Mouse (Mus musculus) intestine, embryonic 16.5 days (tissue): ENCODE data around the gene Lrrc47. TPM values are rescaled to one million over a fixed set of nuclear protein-coding genes. Genes with fewer than 3 reads are reported as not detected.
A peak's percentile ranks its signal among the peaks of the same experiment; 100 is the strongest.

Experiments
- ATAC-seq: fragments of 200-750 bp; cut with Nextera tagmentation; 2 replicates; pipeline ENCODE4 v1.8.0; 2017; ENCODE audit warnings: moderate TSS enrichment, moderate library complexity
- H3K27ac ChIP-seq: fragments of 300-500 bp; sonication (generic); 2 replicates; pipeline ENCODE4 v1.5.1; 2014; ENCODE audit warnings: mild to moderate bottlenecking, low read length
- H3K27me3 ChIP-seq: fragments of 300-500 bp; sonication (generic); replicated peaks from 2 replicates; pipeline ENCODE4 v1.6.1; 2014; ENCODE audit warnings: low read length, control low read depth, mixed read lengths; ENCODE audit not compliant: control insufficient read depth, insufficient read depth
- H3K36me3 ChIP-seq: fragments of 300-500 bp; sonication (generic); 2 replicates; pipeline ENCODE4 v1.6.1; 2014; ENCODE audit warnings: low read length, control low read depth; ENCODE audit not compliant: control insufficient read depth, insufficient read depth
- H3K4me1 ChIP-seq: fragments of 300-500 bp; sonication (generic); 2 replicates; pipeline ENCODE4 v1.6.1; 2014; ENCODE audit warnings: low read length, control low read depth, mixed read lengths; ENCODE audit not compliant: control insufficient read depth, insufficient read depth
- H3K4me2 ChIP-seq: fragments of 300-500 bp; sonication (generic); 2 replicates; pipeline ENCODE4 v1.6.1; 2014; ENCODE audit warnings: low read depth, low read length, control low read depth
- H3K4me3 ChIP-seq: fragments of 300-500 bp; sonication (generic); 2 replicates; pipeline ENCODE4 v1.5.1; 2014; ENCODE audit warnings: mild to moderate bottlenecking, low read length
- H3K9ac ChIP-seq: fragments of 300-500 bp; sonication (generic); 2 replicates; pipeline ENCODE4 v1.6.1; 2014; ENCODE audit warnings: low read depth, low read length
- H3K9me3 ChIP-seq: fragments of 300-500 bp; sonication (generic); 2 replicates; pipeline ENCODE4 v1.6.1; 2016; ENCODE audit warnings: low read length, control low read depth; ENCODE audit not compliant: control insufficient read depth
- WGBS: fragments of 180-500 bp; shearing (Covaris S2); extraction: QIAGEN DNeasy Blood & Tissue Kit; methylation state at CpG from one replicate; pipeline ENCODE4 v1.1.7; 2014; 5-methylcytosine and 5-hydroxymethylcytosine counted together
- polyA plus RNA-seq: library from polyadenylated mRNA; unstranded; fragments of >200 nt; fragmentation: Nextera tagmentation; extraction: Ambion mirVana; gene quantifications from 2 replicates; pipeline ENCODE4 v1.2.1, GENCODE M21; 2015

Lrrc47 gene
- polyA plus RNA-seq, 1 experiment from 2014 or later: 10.1 TPM

- peaks cover 29% of the 10 kb centered on the region for H3K36me3 ChIP-seq
- no peak for ATAC-seq
- H3K4me1 ChIP-seq: peaks cover 27% of the 10 kb centered on the region
- no peak overlapping the region for H3K4me3 ChIP-seq
- WGBS: 70% methylated on average over 7 of the region's 7 CpGs
- no peak overlapping the region for H3K27ac ChIP-seq
- no peak overlapping the region for H3K9ac ChIP-seq
- H3K27me3 ChIP-seq: no peaks in the 10 kb centered on the region
- H3K9me3 ChIP-seq: no peaks in the 10 kb centered on the region
- no peak overlapping the region for H3K4me2 ChIP-seq
Measured at GRCm38 (mm10) chr4:154019571-154019970, 8.0 kb downstream of the Lrrc47 start.

- Histone ChIP-seq H3K4me3 (no peak overlapping the region), H3K27me3 (no peaks in the 10 kb centered on the region), H3K9me3 (no peaks in the 10 kb centered on the region), H3K36me3 (peaks cover 22% of the 10 kb centered on the region), H3K4me1 (peaks cover 33% of the 10 kb centered on the region), H3K27ac (no peak overlapping the region), H3K4me2 (no peak overlapping the region), H3K9ac (no peak overlapping the region)
- ATAC-seq: no peak
- 85% methylated on average over 9 of the region's 9 CpGs for WGBS
Measured at GRCm38 (mm10) chr4:154021432-154021831, 9.9 kb downstream of the Lrrc47 start.

DNA sequence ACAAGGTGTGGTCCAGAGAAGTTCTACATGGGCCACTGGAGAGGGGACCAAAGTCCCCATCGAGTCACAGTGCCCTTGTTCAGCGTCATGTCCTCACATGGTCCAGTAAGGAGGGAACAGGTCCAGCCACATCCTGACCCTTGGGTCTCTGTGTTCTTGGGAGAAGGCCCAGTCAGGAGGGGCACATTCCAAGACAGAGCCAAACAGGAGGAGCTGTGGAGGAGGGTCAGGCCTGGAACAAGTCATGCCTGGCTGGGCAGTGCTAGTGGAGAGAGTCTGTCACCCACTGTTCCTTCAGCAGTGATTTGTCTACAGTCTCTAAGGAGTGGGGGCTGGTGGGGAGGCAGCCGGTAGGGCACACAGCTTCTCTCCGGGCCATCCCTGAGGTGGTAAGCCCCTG, 10.9 kb downstream of the Lrrc47 start:
- Histone ChIP-seq H3K27me3 (no peaks in the 10 kb centered on the region), H3K9ac (peak overlapping the region; percentile 38; the same call in 1 of the 2 replicates), H3K4me1 (peaks cover 33% of the 10 kb centered on the region), H3K9me3 (no peaks in the 10 kb centered on the region), H3K4me3 (no peak overlapping the region), H3K36me3 (peaks cover 20% of the 10 kb centered on the region), H3K4me2 (0 out of 2 replicates have a peak overlapping the region, but pooled peaks have one; percentile 8), H3K27ac (peak overlapping the region; percentile 53; the same call in 1 of the 2 replicates)
- no peak for ATAC-seq
- WGBS: 63% methylated on average over 4 of the region's 4 CpGs

DNA sequence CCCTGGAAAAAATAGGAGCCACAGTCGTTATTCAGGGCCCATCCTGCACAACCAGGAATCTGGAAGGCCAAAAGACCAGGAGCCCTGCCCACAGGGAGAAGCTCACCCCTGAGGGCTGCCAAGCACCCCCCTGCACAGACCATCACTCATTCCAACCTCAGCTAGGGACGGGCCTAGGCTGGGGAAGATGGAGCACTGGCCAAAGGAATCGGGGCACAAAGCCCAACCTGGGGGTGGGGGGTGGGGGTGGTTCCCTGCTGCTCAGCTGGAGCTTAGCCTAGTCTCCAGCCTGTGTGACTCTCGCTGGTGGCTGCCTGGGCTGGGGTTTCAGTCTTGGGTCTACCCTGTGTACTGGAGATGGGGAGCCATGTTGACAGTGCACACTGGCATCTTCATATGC, 11.3 kb downstream of the Lrrc47 start:
- H3K4me2 ChIP-seq: peak overlapping the region; percentile 8; the same call in 1 of the 2 replicates
- H3K36me3 ChIP-seq: peaks cover 19% of the 10 kb centered on the region
- peaks cover 33% of the 10 kb centered on the region for H3K4me1 ChIP-seq
- H3K27ac ChIP-seq: peak overlapping the region; percentile 86
- H3K9me3 ChIP-seq: no peaks in the 10 kb centered on the region
- H3K9ac ChIP-seq: peak overlapping the region; percentile 38; the same call in 1 of the 2 replicates
- no peak overlapping the region for H3K4me3 ChIP-seq
- H3K27me3 ChIP-seq: no peaks in the 10 kb centered on the region
- 39% methylated on average over 4 of the region's 4 CpGs for WGBS
- no peak for ATAC-seq

GRCm38 (mm10) chr4:154023754-154024601, 12.4 kb downstream of the Lrrc47 start:
- H3K36me3 ChIP-seq: peaks cover 15% of the 10 kb centered on the region
- no peaks in the 10 kb centered on the region for H3K9me3 ChIP-seq
- ATAC-seq: peak; percentile 72
- peak overlapping the region; percentile 60 for H3K4me3 ChIP-seq
- 12% methylated on average over 8 of the region's 8 CpGs for WGBS
- no peaks in the 10 kb centered on the region for H3K27me3 ChIP-seq
- H3K27ac ChIP-seq: peak overlapping the region; percentile 86
- H3K4me2 ChIP-seq: peak overlapping the region; percentile 71
- H3K4me1 ChIP-seq: peaks cover 33% of the 10 kb centered on the region
- H3K9ac ChIP-seq: peak overlapping the region; percentile 71; the same call in 1 of the 2 replicates

- no peak for ATAC-seq
- no peaks in the 10 kb centered on the region for H3K9me3 ChIP-seq
- H3K27ac ChIP-seq: peak overlapping the region; percentile 86
- peak overlapping the region; percentile 60 for H3K4me3 ChIP-seq
- H3K27me3 ChIP-seq: no peaks in the 10 kb centered on the region
- peaks cover 33% of the 10 kb centered on the region for H3K4me1 ChIP-seq
- H3K9ac ChIP-seq: peak overlapping the region; percentile 71
- peaks cover 14% of the 10 kb centered on the region for H3K36me3 ChIP-seq
- 20% methylated on average over 17 of the region's 17 CpGs for WGBS
- H3K4me2 ChIP-seq: peak overlapping the region; percentile 71
Measured at GRCm38 (mm10) chr4:154024729-154025521, 13.4 kb downstream of the Lrrc47 start.

DNA sequence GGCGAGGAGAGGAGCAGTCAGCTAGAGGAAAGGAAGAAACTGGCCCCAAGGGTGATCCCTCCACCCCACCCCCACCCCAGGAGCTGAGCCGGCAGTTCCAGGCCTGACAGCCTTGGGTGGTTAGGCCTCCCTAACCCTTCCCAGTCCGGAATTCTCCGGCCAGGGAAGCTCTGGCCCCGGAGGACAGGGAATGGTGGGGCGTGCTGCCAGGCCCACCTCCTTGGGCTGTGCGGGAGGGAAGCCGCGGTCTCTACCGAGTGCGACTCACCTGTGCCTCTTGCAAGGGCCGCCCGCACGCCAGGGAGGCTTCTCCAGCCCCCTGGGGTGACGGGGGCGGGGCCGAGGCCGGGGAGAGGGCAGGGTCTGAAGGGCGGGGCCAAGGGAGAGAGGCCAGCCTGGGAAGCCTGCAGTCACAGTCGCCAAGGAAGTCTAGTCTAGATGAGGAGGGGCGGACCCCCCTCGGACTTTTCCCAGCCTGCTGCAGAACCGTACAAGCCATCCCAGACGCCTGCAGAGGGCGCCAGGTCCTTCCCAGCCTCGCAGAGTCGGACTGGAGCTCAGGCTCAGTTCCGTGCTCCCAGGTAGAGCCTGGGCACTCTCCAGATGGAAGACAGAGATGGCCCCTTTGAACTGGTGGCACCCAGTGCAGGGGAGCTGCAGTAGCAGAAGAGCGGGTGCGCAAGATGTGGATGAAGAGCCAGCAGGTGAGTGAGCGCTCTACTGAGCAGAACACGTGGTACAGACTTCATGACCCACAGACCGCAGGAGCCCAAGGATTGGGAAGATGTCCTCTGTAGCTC, 14.3 kb downstream of the Lrrc47 start, which contains the start of gene Smim1:
Gene Smim1, minus strand, starts transcription at position 590 of the 800 bp plus-strand sequence.
- Histone ChIP-seq H3K4me3 (peak within 1 kb of the TSS; percentile 60), H3K4me1 (peaks cover 33% of the 10 kb centered on the region), H3K9ac (peak within 1 kb of the TSS; percentile 71), H3K36me3 (peaks cover 8% of the 10 kb centered on the region), H3K4me2 (peak within 1 kb of the TSS; percentile 71), H3K9me3 (no peaks in the 10 kb centered on the region), H3K27ac (peak within 1 kb of the TSS; percentile 86), H3K27me3 (no peaks in the 10 kb centered on the region)
- peak; percentile 89 for ATAC-seq
- 2% methylated on average over 32 of the region's 33 CpGs for WGBS

GRCm38 (mm10) chr4:154026441-154026761, 14.9 kb downstream of the Lrrc47 start:
- Histone ChIP-seq H3K27me3 (no peaks in the 10 kb centered on the region), H3K4me3 (peak overlapping the region; percentile 60), H3K9me3 (no peaks in the 10 kb centered on the region), H3K4me2 (peak overlapping the region; percentile 71), H3K4me1 (peaks cover 33% of the 10 kb centered on the region), H3K36me3 (peaks cover 8% of the 10 kb centered on the region), H3K9ac (peak overlapping the region; percentile 71), H3K27ac (peak overlapping the region; percentile 86; the same call in 1 of the 2 replicates)
- 26% methylated on average over 2 of the region's 2 CpGs for WGBS
- no peak for ATAC-seq
